Mouse (Mus musculus) heart, adult 2 months (tissue): ENCODE results near the gene Zdhhc23. TPM values are rescaled to one million over a fixed set of nuclear protein-coding genes. Genes with fewer than 3 reads are reported as not detected.

Source experiments
- DNase-seq, 2 experiments: peaks; one replicate each; pipeline ENCODE4 v3.0.0; 2021
- H3K27ac ChIP-seq: fragments of 200-600 bp; 2 replicates; pipeline ENCODE4 v1.8.1; 2022
- H3K27me3 ChIP-seq: fragments of 200-500 bp; 2 replicates; pipeline ENCODE4 v1.6.1; 2012; ENCODE audit warnings: mild to moderate bottlenecking, low read length, inconsistent platforms, mixed read lengths; ENCODE audit not compliant: control insufficient read depth, insufficient read depth
- H3K36me3 ChIP-seq: fragments of 200-500 bp; 2 replicates; pipeline ENCODE4 v1.6.1; 2012; ENCODE audit warnings: low read length, inconsistent platforms; ENCODE audit not compliant: control insufficient read depth, insufficient read depth
- H3K4me1 ChIP-seq: fragments of 200-500 bp; 2 replicates; pipeline ENCODE4 v1.6.1; 2011; ENCODE audit warnings: low read length; ENCODE audit not compliant: control insufficient read depth, insufficient read depth
- H3K4me3 ChIP-seq: fragments of 200-600 bp; 2 replicates; pipeline ENCODE4 v1.8.1; 2022
- H3K79me2 ChIP-seq: fragments of 200-500 bp; replicated peaks from 2 replicates; pipeline ENCODE4 v1.6.1; 2012; ENCODE audit warnings: mild to moderate bottlenecking, inconsistent platforms, low read length, moderate library complexity, mixed read lengths; ENCODE audit not compliant: control insufficient read depth, insufficient read depth
- H3K9ac ChIP-seq: fragments of 200-500 bp; 2 replicates; pipeline ENCODE4 v1.6.1; 2012; ENCODE audit warnings: low read depth, mild to moderate bottlenecking, control low read depth, inconsistent platforms, low read length, mixed read lengths
- CTCF ChIP-seq: fragments of 200-600 bp; IDR thresholded peaks from 2 replicates; pipeline ENCODE4 v1.8.1; 2022; ENCODE audit warnings: antibody characterized with exemption, mild to moderate bottlenecking, moderate library complexity
- EP300 ChIP-seq: fragments of 200-500 bp; IDR thresholded peaks from 2 replicates; pipeline ENCODE4 v1.6.1; 2011; ENCODE audit warnings: low read depth, low read length, control low read depth; ENCODE audit not compliant: insufficient read depth
- POLR2A ChIP-seq: fragments of 200-500 bp; IDR thresholded peaks from 2 replicates; pipeline ENCODE4 v1.6.1; 2011; ENCODE audit warnings: mild to moderate bottlenecking, low read depth, low read length, control low read depth; ENCODE audit not compliant: insufficient read depth
- WGBS: fragments of 180-500 bp; shearing (Covaris S2); methylation state at CpG from one replicate; pipeline ENCODE4 v1.1.7; 2018; 5-methylcytosine and 5-hydroxymethylcytosine counted together
- intact Hi-C: fragments of 180-260 bp; cut with DNase I; formaldehyde crosslinking; loops from one replicate; pipeline ENCODE4 v1.15.1; 2025
- microRNA-seq, 2 experiments: library from miRNA; unstranded; fragments of <30 nt; microRNA quantifications; one replicate each; pipeline ENCODE4 v1.2.0; 2021
- polyA plus RNA-seq: library from polyadenylated mRNA; depleted of rRNA; stranded (reverse); fragments of >200 nt; gene quantifications from 2 replicates; pipeline ENCODE4 v1.2.3, GENCODE M21; 2012; rRNA removed
- total RNA-seq, 2 experiments: library from RNA; stranded (reverse); gene quantifications; 2 replicates each; pipeline ENCODE4 v1.2.3; 2021

Zdhhc23 gene
- total and polyA plus RNA-seq, 3 experiments = 0.25 to 0.42 (median 0.27) TPM

DNA sequence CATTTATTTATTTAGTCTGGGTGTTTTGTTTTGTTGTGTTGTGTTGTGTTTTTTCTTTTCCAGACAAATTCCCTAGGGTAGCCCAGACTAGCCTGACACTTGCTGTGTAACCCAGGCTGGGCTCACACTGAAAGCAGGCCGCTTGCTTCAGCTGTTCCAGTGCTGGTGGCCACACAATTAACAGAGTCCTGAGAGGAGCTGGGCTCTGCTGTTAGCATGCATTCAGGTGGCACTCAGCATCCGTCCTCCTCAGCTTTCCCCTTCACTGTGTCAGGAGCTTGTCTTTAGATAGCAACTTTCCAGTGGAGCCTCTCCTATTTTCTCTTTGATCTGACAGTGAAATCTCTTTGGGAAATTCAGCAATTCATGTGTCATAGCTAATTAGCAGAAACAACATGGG is 57.6 kb downstream of the Zdhhc23 start:
- Histone ChIP-seq H3K27ac (no peak overlapping the region), H3K4me3 (no peak overlapping the region), H3K4me1 (no peaks in the 10 kb centered on the region), H3K9ac (no peak overlapping the region), H3K79me2 (no peaks in the 10 kb centered on the region), H3K27me3 (no peaks in the 10 kb centered on the region), H3K36me3 (no peaks in the 10 kb centered on the region)
- 80% methylated on average over 2 of the region's 2 CpGs for WGBS
- intact Hi-C loops = no loop called here
- no peak for DNase-seq
- TF ChIP-seq POLR2A (no peak), CTCF (no peak)

DNA sequence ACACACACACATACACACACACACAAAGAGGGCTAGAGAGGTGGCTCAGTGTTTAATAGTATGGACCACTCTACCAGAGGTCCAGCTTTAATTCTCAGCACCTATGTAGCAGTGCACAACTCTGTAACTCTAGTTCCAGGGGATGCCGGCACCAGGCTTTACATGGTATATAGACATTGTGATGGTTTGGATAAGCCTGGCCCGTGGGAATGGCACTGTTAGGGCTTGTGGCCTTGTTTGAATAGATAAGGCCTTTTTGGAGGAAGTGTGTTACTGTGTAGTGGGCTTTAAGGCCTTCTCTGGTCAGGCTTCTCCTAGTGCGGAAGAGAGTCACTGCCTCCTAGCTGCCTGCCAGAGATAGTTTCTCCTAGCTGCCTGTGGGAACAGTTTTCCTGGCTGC is 60.7 kb downstream of the Zdhhc23 start:
- Histone ChIP-seq H3K27me3 (no peaks in the 10 kb centered on the region), H3K9ac (no peak overlapping the region), H3K4me3 (no peak overlapping the region), H3K79me2 (no peaks in the 10 kb centered on the region), H3K27ac (no peak overlapping the region), H3K36me3 (no peaks in the 10 kb centered on the region), H3K4me1 (no peaks in the 10 kb centered on the region)
- WGBS = 78% methylated on average over 3 of the region's 3 CpGs
- TF ChIP-seq CTCF = no peak
- no peak for TF ChIP-seq EP300
- no peak for TF ChIP-seq POLR2A
- intact Hi-C loops = no loop called here
- DNase-seq = no peak

Small RNA genes within 50 kb of the gene (microRNA-seq; reads per million reads assigned to microRNA genes)
- 0 reads per million in 2 experiments for gene Mir3470b

Other genes starting within 250 kb of the Zdhhc23 start
- gene Drd3, start 225.8 kb downstream of the Zdhhc23 start, total RNA-seq = not detected
- not detected in 2 replicates for gene Drd3, start 225.8 kb downstream of the Zdhhc23 start, polyA plus RNA-seq
- gene Ccdc191, start 90.0 kb downstream of the Zdhhc23 start, total RNA-seq = 1 to 10 TPM; 2.7 to 3.6 TPM
- gene Ccdc191, start 90.0 kb downstream of the Zdhhc23 start, polyA plus RNA-seq = 1.0 and 1.5 TPM in 2 replicates
- gene Qtrt2, start 53.0 kb downstream of the Zdhhc23 start, total RNA-seq = 10 to 100 TPM; 12.6 to 14.3 TPM
- gene Qtrt2, start 53.0 kb downstream of the Zdhhc23 start, polyA plus RNA-seq = 13.0 and 15.8 TPM in 2 replicates
- gene Gramd1c, start 83.6 kb upstream of the Zdhhc23 start, total RNA-seq = under 1 TPM; 0.37 to 0.50 TPM
- 0.37 and 1.1 TPM in 2 replicates for gene Gramd1c, start 83.6 kb upstream of the Zdhhc23 start, polyA plus RNA-seq
- gene Atp6v1a, start 159.9 kb upstream of the Zdhhc23 start, total RNA-seq = 10 to 100 TPM; 24.2 to 25.3 TPM
- 8.3 and 19.2 TPM in 2 replicates for gene Atp6v1a, start 159.9 kb upstream of the Zdhhc23 start, polyA plus RNA-seq
- gene Naa50, start 160.0 kb upstream of the Zdhhc23 start, total RNA-seq = 10 to 100 TPM; 57.6 to 62.1 TPM
- 6.6 and 13.4 TPM in 2 replicates for gene Naa50, start 160.0 kb upstream of the Zdhhc23 start, polyA plus RNA-seq
- 10 to 100 TPM; 16.5 to 21.2 TPM for gene Usf3, start 193.5 kb upstream of the Zdhhc23 start, total RNA-seq
- 5.9 and 8.1 TPM in 2 replicates for gene Usf3, start 193.5 kb upstream of the Zdhhc23 start, polyA plus RNA-seq